Mouse (Mus musculus) brain, embryonic 14.5 days (tissue): ENCODE results near the gene Nhej1.

ENCODE experiments used
- CTCF ChIP-seq: fragments of 200-500 bp; IDR thresholded peaks from 2 replicates; pipeline ENCODE4 v1.5.1; 2012; ENCODE audit warnings: inconsistent platforms, mild to moderate bottlenecking, moderate library complexity, borderline replicate concordance; ENCODE audit not compliant: insufficient read depth, insufficient read length; ENCODE audit errors: extremely low read depth
- POLR2A ChIP-seq: fragments of 200-500 bp; IDR thresholded peaks from 2 replicates; pipeline ENCODE4 v1.6.1; 2012; ENCODE audit warnings: mild to moderate bottlenecking, inconsistent platforms, borderline replicate concordance; ENCODE audit not compliant: poor library complexity, insufficient read depth, insufficient read length, severe bottlenecking; ENCODE audit errors: extremely low read depth

DNA sequence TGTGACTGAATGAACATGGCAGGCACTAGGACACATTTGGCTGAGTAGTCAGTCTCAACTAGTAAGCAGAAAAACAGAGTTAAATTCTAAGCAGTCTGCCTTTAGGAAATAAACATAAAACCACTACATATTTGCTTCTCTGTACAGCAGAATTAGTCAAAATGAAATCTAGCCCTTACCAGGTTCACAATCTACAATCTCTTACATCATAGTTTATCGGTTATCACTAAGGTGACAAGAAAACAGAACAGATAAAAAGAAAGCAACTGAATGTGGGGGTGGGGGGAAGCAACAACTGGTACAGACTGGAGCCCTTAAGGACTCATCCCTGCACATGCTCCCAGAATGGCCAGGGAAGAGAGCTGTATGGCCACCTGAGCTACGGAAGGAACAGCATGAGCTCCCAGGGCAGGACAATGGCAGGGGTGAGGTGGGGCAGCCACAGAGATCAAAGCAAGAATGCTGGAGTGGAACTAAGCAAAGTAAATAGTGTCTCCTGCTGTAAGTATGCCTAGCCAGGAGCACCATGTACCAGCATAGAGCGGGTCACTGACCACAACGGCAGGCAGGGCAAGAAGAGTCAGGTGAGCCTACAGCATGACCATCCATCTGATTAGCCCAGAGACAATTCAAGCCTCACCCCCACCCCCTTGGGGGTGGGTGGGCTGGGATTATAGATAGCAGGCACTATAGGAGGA lies 153.5 kb downstream of the Nhej1 start:
- TF ChIP-seq CTCF = no peak
- TF ChIP-seq POLR2A = no peak
